Comparison of ENCODE assay signal across 8 mouse cellular contexts in the genomic region with DNA sequence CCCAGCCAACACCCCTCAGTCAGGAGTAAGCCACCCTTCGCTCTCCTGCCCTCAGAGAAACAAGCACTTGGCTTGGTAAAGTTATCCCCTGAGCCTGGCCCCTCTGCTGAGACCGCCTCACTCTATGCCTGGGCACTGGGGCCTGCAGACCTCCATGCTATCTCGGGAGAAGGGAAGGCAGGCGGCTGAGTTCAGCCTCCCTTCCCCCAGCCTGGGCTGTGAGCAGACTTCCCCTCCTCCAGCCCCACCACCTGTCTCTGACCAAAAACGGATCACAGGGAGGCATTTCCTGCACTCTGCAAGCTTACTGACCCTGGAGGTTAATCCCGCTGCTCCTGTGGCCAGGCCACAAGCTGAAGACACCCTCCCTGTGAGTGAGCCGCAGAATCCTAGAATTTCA.
A peak's percentile ranks its signal among the peaks of the same experiment; 100 is the strongest.
DNase-seq lines count a peak whose midpoint lies in the region; ATAC-seq lines count a peak whose summit lies in the region.

No protein-coding gene starts in this region.

- H3K27me3 ChIP-seq in limb, embryonic 15.5 days, result no peaks in the 10 kb centered on the region

- H3K9me3 ChIP-seq in limb, embryonic 15.5 days, result no peaks in the 10 kb centered on the region

- no peak overlapping the region for H3K4me2 ChIP-seq in limb, embryonic 15.5 days

- H3K4me3 ChIP-seq in limb, embryonic 15.5 days, result no peak overlapping the region

- peak; percentile 64 for DNase-seq in cerebellum, adult 11 months
- no peak for DNase-seq in cerebellum, postnatal 4 days (ENCODE audit: low spot score in 2 of 2)
- DNase-seq in thymus, postnatal 25 days, result peak; percentile 10
- DNase-seq in thymus, postnatal 10 days (ENCODE audit: low spot score in 2 of 2), result no peak
- no peak for DNase-seq in right cerebral cortex, postnatal 36 days (ENCODE audit: low spot score in 2 of 2)
- DNase-seq in spleen, adult 12 weeks (ENCODE audit: low spot score), result no peak
- no peak for DNase-seq in urinary bladder, postnatal 36 days (ENCODE audit: low spot score in 2 of 2)

- H3K4me1 ChIP-seq in limb, embryonic 15.5 days, result peaks cover 47% of the 10 kb centered on the region

- H3K27ac ChIP-seq in limb, embryonic 15.5 days, result peak overlapping the region; percentile 72; the same call in 1 of the 2 replicates

- H3K36me3 ChIP-seq in limb, embryonic 15.5 days, result no peaks in the 10 kb centered on the region

- no peak overlapping the region for H3K9ac ChIP-seq in limb, embryonic 15.5 days

- 0 out of 2 replicates have a peak, but pooled peaks have one; percentile 16 for ATAC-seq in limb, embryonic 15.5 days (ENCODE audit: insufficient number of reproducible peaks, low FRiP score, low TSS enrichment, low read depth)

- WGBS in limb, embryonic 15.5 days, result 24% methylated on average over 7 of the region's 7 CpGs

Comparison
In these comparisons a context has a peak if more than half of its experiments do, and no peak if none do; other contexts are left out.
1. DNase-seq: peak in cerebellum, adult 11 months (single experiment) and thymus, postnatal 25 days (single experiment); none in cerebellum, postnatal 4 days (0 of 2), thymus, postnatal 10 days (0 of 2), right cerebral cortex, postnatal 36 days (0 of 2), spleen, adult 12 weeks (single experiment) and urinary bladder, postnatal 36 days (0 of 2).